Mouse (Mus musculus) liver, postnatal 0 days (tissue): ENCODE measurements around the gene Arhgef3.

Source experiments
- CTCF ChIP-seq: sonication (generic); IDR thresholded peaks from 2 replicates; pipeline ENCODE4 v1.5.1; 2016; ENCODE audit warnings: antibody characterized with exemption, low read depth
- EP300 ChIP-seq: IDR thresholded peaks from 2 replicates; pipeline ENCODE4 v1.6.1; 2016; ENCODE audit warnings: antibody characterized with exemption, low read depth, mild to moderate bottlenecking

GRCm38 (mm10) chr14:27409662-27410061, 295.0 kb downstream of the Arhgef3 start:
- TF ChIP-seq CTCF (no peak), EP300 (no peak)
